Mouse (Mus musculus) urinary bladder, postnatal 14 days (tissue): ENCODE data around the gene Epha8.

Experiments
- DNase-seq: peaks from one replicate; pipeline ENCODE4 v3.0.0; 2021; ENCODE audit warnings: low spot score

Gene Epha8

GRCm38 (mm10) chr4:136954562-136954961 lies 2.1 kb downstream of the Epha8 start:
- no peak for DNase-seq

GRCm38 (mm10) chr4:136949266-136949989 lies 7.2 kb downstream of the Epha8 start:
- DNase-seq = no peak

- DNase-seq = no peak
Measured at GRCm38 (mm10) chr4:136945397-136945796, 11.2 kb downstream of the Epha8 start.

GRCm38 (mm10) chr4:136944558-136945350 lies 11.9 kb downstream of the Epha8 start:
- no peak for DNase-seq

GRCm38 (mm10) chr4:136943175-136943574 lies 13.4 kb downstream of the Epha8 start:
- no peak for DNase-seq

GRCm38 (mm10) chr4:136942761-136943160 lies 13.9 kb downstream of the Epha8 start:
- DNase-seq = no peak

- DNase-seq = no peak
Measured at GRCm38 (mm10) chr4:136937935-136938334, 18.7 kb downstream of the Epha8 start.

- no peak for DNase-seq
Measured at GRCm38 (mm10) chr4:136937344-136937743, 19.3 kb downstream of the Epha8 start.

- DNase-seq = no peak
Measured at GRCm38 (mm10) chr4:136934746-136935613, 21.6 kb downstream of the Epha8 start.

GRCm38 (mm10) chr4:136930474-136930873 lies 26.1 kb downstream of the Epha8 start:
- no peak for DNase-seq

- DNase-seq = no peak
Measured at GRCm38 (mm10) chr4:136928928-136929327, 27.7 kb downstream of the Epha8 start.

- DNase-seq = no peak
Measured at GRCm38 (mm10) chr4:136925804-136926203, 30.8 kb downstream of the Epha8 start.

GRCm38 (mm10) chr4:136924529-136924928 lies 32.1 kb downstream of the Epha8 start:
- peak; percentile 75 for DNase-seq

- no peak for DNase-seq
Measured at GRCm38 (mm10) chr4:136919526-136919925, 37.1 kb downstream of the Epha8 start.

- DNase-seq = no peak
Measured at GRCm38 (mm10) chr4:136918834-136919233, 37.8 kb downstream of the Epha8 start.

GRCm38 (mm10) chr4:136917165-136917524 lies 39.5 kb downstream of the Epha8 start:
- no peak for DNase-seq

GRCm38 (mm10) chr4:136916359-136917164 lies 40.1 kb downstream of the Epha8 start:
- no peak for DNase-seq

GRCm38 (mm10) chr4:136912841-136913240 lies 43.8 kb downstream of the Epha8 start:
- DNase-seq = no peak

- no peak for DNase-seq
Measured at GRCm38 (mm10) chr4:136911804-136912203, 44.8 kb downstream of the Epha8 start.

- no peak for DNase-seq
Measured at GRCm38 (mm10) chr4:136911211-136911646, 45.4 kb downstream of the Epha8 start.

GRCm38 (mm10) chr4:136907809-136908208 lies 48.8 kb downstream of the Epha8 start:
- no peak for DNase-seq

GRCm38 (mm10) chr4:136907033-136907432 lies 49.6 kb downstream of the Epha8 start:
- DNase-seq = peak; percentile 58
